Mouse (Mus musculus) MEL (cell line): ENCODE results near the gene Ctrb1. TPM values are rescaled to one million over a fixed set of nuclear protein-coding genes. Genes with fewer than 3 reads are reported as not detected.
A peak's percentile ranks its signal among the peaks of the same experiment; 100 is the strongest.
"Not testable (repeated sequence)": the region's sequence is repeated elsewhere in the genome, so short reads cannot be mapped to it uniquely, and the experiment has no call there.

ENCODE experiments used
- DNase-seq: peaks from one replicate; pipeline ENCODE4 v3.0.0; 2011; ENCODE audit warnings: low read depth, low spot score
- H3K27ac ChIP-seq: 2 replicates; pipeline ENCODE4 v1.5.1; 2012; ENCODE audit warnings: low read depth, mild to moderate bottlenecking, control low read depth, low read length, moderate library complexity; ENCODE audit not compliant: control insufficient read depth
- H3K27me3 ChIP-seq, 2 experiments: fragments of 150-350 bp in 1 of 2; sonication (generic) in 1 of 2; 2 replicates each; pipeline ENCODE4 v1.6.1; 2012; ENCODE audit warnings: low read length in 2 of 2, mild to moderate bottlenecking in 2 of 2, improper control_type of control experiment in 1 of 2, moderate library complexity in 1 of 2; ENCODE audit not compliant: insufficient read depth in 2 of 2, control insufficient read depth in 1 of 2
- H3K36me3 ChIP-seq, 2 experiments: 2 replicates each; pipeline ENCODE4 v1.6.1; 2012 to 2014; ENCODE audit warnings: low read length in 2 of 2, improper control_type of control experiment in 1 of 2, inconsistent platforms in 1 of 2, mild to moderate bottlenecking in 1 of 2; ENCODE audit not compliant: insufficient read depth in 2 of 2, control insufficient read depth in 1 of 2
- H3K4me1 ChIP-seq, 2 experiments: fragments of 150-350 bp in 1 of 2; sonication (generic) in 1 of 2; 2 replicates each; pipeline ENCODE4 v1.6.1; 2012; ENCODE audit warnings: low read length in 2 of 2, improper control_type of control experiment in 1 of 2, mild to moderate bottlenecking in 1 of 2; ENCODE audit not compliant: insufficient read depth in 2 of 2, control insufficient read depth in 1 of 2
- H3K4me3 ChIP-seq, 2 experiments: fragments of 150-350 bp in 1 of 2; sonication (generic) in 1 of 2; 2 replicates each; pipeline ENCODE4 v1.5.1; 2012; ENCODE audit warnings: low read depth in 2 of 2, low read length in 2 of 2, mild to moderate bottlenecking in 2 of 2, moderate library complexity in 2 of 2, control low read depth in 1 of 2, improper control_type of control experiment in 1 of 2; ENCODE audit not compliant: control insufficient read depth in 1 of 2, insufficient read depth in 1 of 2
- H3K79me2 ChIP-seq: 2 replicates; pipeline ENCODE4 v1.6.1; 2012; ENCODE audit warnings: mild to moderate bottlenecking, low read length, moderate library complexity; ENCODE audit not compliant: control insufficient read depth, poor library complexity, insufficient read depth
- H3K9ac ChIP-seq: 2 replicates; pipeline ENCODE4 v1.6.1; 2012; ENCODE audit warnings: low read depth, mild to moderate bottlenecking, control low read depth, low read length, moderate library complexity; ENCODE audit not compliant: control insufficient read depth, poor library complexity, severe bottlenecking
- H3K9me3 ChIP-seq: fragments of 150-350 bp; sonication (generic); replicated peaks from 2 replicates; pipeline ENCODE4 v1.6.1; 2012; ENCODE audit warnings: mild to moderate bottlenecking, low read length, improper control_type of control experiment, moderate library complexity; ENCODE audit not compliant: insufficient read depth
- BHLHE40 ChIP-seq: IDR thresholded peaks from 2 replicates; pipeline ENCODE4 v1.6.1; 2012; ENCODE audit warnings: low read depth, mild to moderate bottlenecking, inconsistent platforms, low read length, improper control_type of control experiment, borderline replicate concordance
- CHD2 ChIP-seq: IDR thresholded peaks from 2 replicates; pipeline ENCODE4 v1.6.1; 2011; ENCODE audit warnings: low read length, improper control_type of control experiment
- E2F4 ChIP-seq: IDR thresholded peaks from 2 replicates; pipeline ENCODE4 v1.6.1; 2011; ENCODE audit warnings: low read depth, low read length, improper control_type of control experiment, borderline replicate concordance
- ELF1 ChIP-seq: IDR thresholded peaks from 2 replicates; pipeline ENCODE4 v1.6.1; 2014; ENCODE audit warnings: low read depth, mild to moderate bottlenecking, inconsistent platforms, low read length, improper control_type of control experiment, moderate library complexity
- EP300 ChIP-seq, 2 experiments: IDR thresholded peaks; 2 replicates each; pipeline ENCODE4 v1.6.1; 2011; ENCODE audit warnings: improper control_type of control experiment in 2 of 2, low read length in 2 of 2, low read depth in 1 of 2, mild to moderate bottlenecking in 1 of 2
- ETS1 ChIP-seq: IDR thresholded peaks from 2 replicates; pipeline ENCODE4 v1.6.1; 2012; ENCODE audit warnings: low read depth, mild to moderate bottlenecking, inconsistent platforms, low read length, improper control_type of control experiment, moderate library complexity
- GABPA ChIP-seq: IDR thresholded peaks from 2 replicates; pipeline ENCODE4 v1.6.1; 2012; ENCODE audit warnings: low read depth, mild to moderate bottlenecking, inconsistent platforms, low read length, improper control_type of control experiment, moderate library complexity
- GATA1 ChIP-seq: IDR thresholded peaks from 2 replicates; pipeline ENCODE4 v1.6.1; 2011; ENCODE audit warnings: low read depth, low read length, improper control_type of control experiment
- HCFC1 ChIP-seq: IDR thresholded peaks from 2 replicates; pipeline ENCODE4 v1.6.1; 2012; ENCODE audit warnings: low read depth, mild to moderate bottlenecking, inconsistent platforms, low read length, improper control_type of control experiment, moderate library complexity
- MAFK ChIP-seq: IDR thresholded peaks from 2 replicates; pipeline ENCODE4 v1.6.1; 2011; ENCODE audit warnings: low read depth, mild to moderate bottlenecking, low read length, improper control_type of control experiment, borderline replicate concordance
- MAZ ChIP-seq: IDR thresholded peaks from 2 replicates; pipeline ENCODE4 v1.6.1; 2012; ENCODE audit warnings: low read depth, mild to moderate bottlenecking, inconsistent platforms, low read length, improper control_type of control experiment
- MXI1 ChIP-seq: IDR thresholded peaks from 2 replicates; pipeline ENCODE4 v1.6.1; 2011; ENCODE audit warnings: mild to moderate bottlenecking, low read depth, low read length, improper control_type of control experiment
- NRF1 ChIP-seq: IDR thresholded peaks from 2 replicates; pipeline ENCODE4 v1.6.1; 2014; ENCODE audit warnings: low read depth, mild to moderate bottlenecking, inconsistent platforms, low read length, improper control_type of control experiment, moderate library complexity; ENCODE audit not compliant: poor library complexity, insufficient read depth, severe bottlenecking
- POLR2A ChIP-seq, 2 experiments: IDR thresholded peaks; 2 replicates each; pipeline ENCODE4 v1.6.1; 2011 to 2012; ENCODE audit warnings: low read length in 2 of 2, mild to moderate bottlenecking in 2 of 2, control low read depth in 1 of 2, improper control_type of control experiment in 1 of 2, low read depth in 1 of 2, moderate library complexity in 1 of 2; ENCODE audit not compliant: control insufficient read depth in 1 of 2, insufficient read depth in 1 of 2, poor library complexity in 1 of 2
- RCOR1 ChIP-seq: IDR thresholded peaks from 2 replicates; pipeline ENCODE4 v1.6.1; 2012; ENCODE audit warnings: low read depth, mild to moderate bottlenecking, inconsistent platforms, low read length, improper control_type of control experiment
- SIN3A ChIP-seq: IDR thresholded peaks from 2 replicates; pipeline ENCODE4 v1.6.1; 2012; ENCODE audit warnings: low read length, improper control_type of control experiment, inconsistent platforms
- TAL1 ChIP-seq: IDR thresholded peaks from 2 replicates; pipeline ENCODE4 v1.6.1; 2012; ENCODE audit warnings: mild to moderate bottlenecking, inconsistent platforms, low read length, moderate library complexity, mixed read lengths
- TCF12 ChIP-seq: IDR thresholded peaks from 2 replicates; pipeline ENCODE4 v1.6.1; 2014; ENCODE audit warnings: low read depth, mild to moderate bottlenecking, inconsistent platforms, low read length, improper control_type of control experiment, moderate library complexity
- USF1 ChIP-seq: IDR thresholded peaks from 2 replicates; pipeline ENCODE4 v1.6.1; 2014; ENCODE audit warnings: low read depth, mild to moderate bottlenecking, inconsistent platforms, low read length, improper control_type of control experiment, moderate library complexity
- USF2 ChIP-seq, 2 experiments: IDR thresholded peaks; 2 replicates each; pipeline ENCODE4 v1.6.1; 2011 to 2012; ENCODE audit warnings: improper control_type of control experiment in 2 of 2, low read length in 2 of 2, borderline replicate concordance in 1 of 2, inconsistent platforms in 1 of 2, low read depth in 1 of 2, mild to moderate bottlenecking in 1 of 2; ENCODE audit not compliant: insufficient read depth in 1 of 2
- ZC3H11A ChIP-seq: IDR thresholded peaks from 2 replicates; pipeline ENCODE4 v1.6.1; 2012; ENCODE audit warnings: low read depth, mild to moderate bottlenecking, inconsistent platforms, low read length, improper control_type of control experiment
- ZMIZ1 ChIP-seq: IDR thresholded peaks from 2 replicates; pipeline ENCODE4 v1.6.1; 2012; ENCODE audit warnings: low read depth, mild to moderate bottlenecking, inconsistent platforms, low read length, improper control_type of control experiment, moderate library complexity
- ZNF384 ChIP-seq: IDR thresholded peaks from 2 replicates; pipeline ENCODE4 v1.6.1; 2012; ENCODE audit warnings: low read depth, mild to moderate bottlenecking, inconsistent platforms, low read length, improper control_type of control experiment
- polyA plus RNA-seq, 2 experiments: library from polyadenylated mRNA; stranded (reverse) in 1 of 2; unstranded in 1 of 2; fragments of >175 nt in 1 of 2; fragments of >200 nt in 1 of 2; gene quantifications; 2 replicates each; pipeline versions ENCODE4 v1.2.1 to v1.2.4; 2012; ENCODE audit warnings: low replicate concordance in 2 of 2, low read depth in 1 of 2; ENCODE audit not compliant: insufficient read length in 2 of 2, insufficient read depth in 1 of 2, missing spikeins in 1 of 2
- total RNA-seq: library from RNA; depleted of rRNA; stranded (reverse); fragments of 300-350 nt; gene quantifications from 2 replicates; pipeline ENCODE4 v1.2.3, GENCODE M21; 2012

Ctrb1 gene
- total and polyA plus RNA-seq, 3 experiments: not detected

GRCm38 (mm10) chr8:111648834-111649233 is 42.0 kb downstream of the Ctrb1 start:
- peaks cover 3 to 10% of the 10 kb centered on the region in 2 experiments; a peak in 2 of 4 replicates for H3K4me1 ChIP-seq
- peaks cover under 1 to 17% of the 10 kb centered on the region in 2 experiments for H3K36me3 ChIP-seq
- H3K27me3 ChIP-seq: no peaks in the 10 kb centered on the region
- DNase-seq: peak; percentile 49
- TF ChIP-seq TAL1 (peak; percentile 77), USF1 (no peak)
- no peak overlapping the region for H3K9ac ChIP-seq
- H3K79me2 ChIP-seq: peaks cover 28% of the 10 kb centered on the region
- H3K27ac ChIP-seq: no peak overlapping the region
- no peak overlapping the region for H3K4me3 ChIP-seq
- H3K9me3 ChIP-seq: no peaks in the 10 kb centered on the region

- no peak overlapping the region for H3K4me3 ChIP-seq
- no peaks in the 10 kb centered on the region for H3K27me3 ChIP-seq
- no peak overlapping the region for H3K9ac ChIP-seq
Measured at GRCm38 (mm10) chr8:111645715-111646114, 45.1 kb downstream of the Ctrb1 start.

GRCm38 (mm10) chr8:111644286-111645051 is 46.3 kb downstream of the Ctrb1 start:
- H3K79me2 ChIP-seq: peaks cover 27% of the 10 kb centered on the region
- peak overlapping the region; percentile 95 for H3K9ac ChIP-seq
- peak overlapping the region; percentile 89 to 92 for H3K4me3 ChIP-seq
- peak; percentile 86 for DNase-seq
- TF ChIP-seq GATA1: peak; percentile 75
- TF ChIP-seq RCOR1: peak; percentile 81
- peak; percentile 64; the same call in 1 of the 2 replicates for TF ChIP-seq MAFK
- TF ChIP-seq TCF12: peak; percentile 82
- peak; percentile 37; the same call in 1 of the 2 replicates for TF ChIP-seq SIN3A
- TF ChIP-seq TAL1: peak; percentile 94
- TF ChIP-seq ZNF384: peak; percentile 66
- TF ChIP-seq ETS1: peak; percentile 94
- peak; percentile 84; the same call in 1 of the 2 replicates for TF ChIP-seq BHLHE40
- peak; percentile 60 to 80; a peak in 3 of 4 replicates for TF ChIP-seq EP300 (IDR thresholded peaks at IDR 0.05; ENCODE audit: low read depth in 1 of 2, low read length in 2 of 2)
- H3K27ac ChIP-seq: peak overlapping the region; percentile 98
- H3K9me3 ChIP-seq, H3K27me3 ChIP-seq: not testable (repeated sequence)
- H3K4me1 ChIP-seq: peaks cover 4 to 19% of the 10 kb centered on the region in 2 experiments; a peak in 2 of 4 replicates
- H3K36me3 ChIP-seq: peaks cover 0 to 17% of the 10 kb centered on the region in 2 experiments; a peak in 2 of 4 replicates

More at GRCm38 (mm10) chr8:111645715-111646114, 45.1 kb downstream of the Ctrb1 start:
- TF ChIP-seq TAL1 (no peak), ZMIZ1 (no peak), MAZ (no peak), GABPA (no peak), CHD2 (no peak), NRF1 (no peak), TCF12 (no peak), POLR2A (IDR thresholded peaks at IDR 0.05; ENCODE audit: control insufficient read depth in 1 of 2, insufficient read depth in 1 of 2, low read depth in 1 of 2, low read length in 2 of 2, poor library complexity in 1 of 2) (no peak), ZC3H11A (no peak), MXI1 (no peak), RCOR1 (no peak), E2F4 (no peak), ELF1 (no peak), HCFC1 (no peak), USF2 (IDR thresholded peaks at IDR 0.05; ENCODE audit: borderline replicate concordance in 1 of 2, insufficient read depth in 1 of 2, low read depth in 1 of 2, low read length in 2 of 2) (no peak)
- no peak for DNase-seq
- no peak overlapping the region for H3K27ac ChIP-seq
- peaks cover 0 to 17% of the 10 kb centered on the region in 2 experiments; a peak in 3 of 4 replicates for H3K36me3 ChIP-seq
- H3K4me1 ChIP-seq: peaks cover 4 to 19% of the 10 kb centered on the region in 2 experiments; a peak in 2 of 4 replicates
- H3K79me2 ChIP-seq: peaks cover 27% of the 10 kb centered on the region
- H3K9me3 ChIP-seq: no peaks in the 10 kb centered on the region
